Comparison of ENCODE assay signal across 8 mouse cellular contexts in genomic region chr19:42661430-42662164, GRCm38 (mm10). TPM values are rescaled to one million over a fixed set of nuclear protein-coding genes. Genes with fewer than 3 reads are reported as not detected.
DNase-seq lines count a peak whose midpoint lies in the region; ATAC-seq lines count a peak whose summit lies in the region.

No protein-coding gene starts in this region.

- no peak overlapping the region for H3K9ac ChIP-seq in intestine, embryonic 16.5 days (ENCODE audit: low read depth, low read length)
- H3K9ac ChIP-seq in intestine, embryonic 15.5 days: no peak overlapping the region
- H3K9ac ChIP-seq in heart, embryonic 15.5 days: no peak overlapping the region
- H3K9ac ChIP-seq in midbrain, embryonic 16.5 days (ENCODE audit: low read depth, low read length): no peak overlapping the region

- no peak overlapping the region for H3K27ac ChIP-seq in intestine, embryonic 16.5 days (ENCODE audit: low read length)
- no peak overlapping the region for H3K27ac ChIP-seq in intestine, embryonic 15.5 days
- peak overlapping the region; percentile 60 for H3K27ac ChIP-seq in heart, embryonic 15.5 days
- H3K27ac ChIP-seq in midbrain, embryonic 16.5 days (ENCODE audit: low read length): no peak overlapping the region

- no peaks in the 10 kb centered on the region for H3K27me3 ChIP-seq in intestine, embryonic 16.5 days (replicated peaks; ENCODE audit: control insufficient read depth, insufficient read depth, low read length)
- no peaks in the 10 kb centered on the region for H3K27me3 ChIP-seq in intestine, embryonic 15.5 days (replicated peaks)
- no peaks in the 10 kb centered on the region for H3K27me3 ChIP-seq in heart, embryonic 15.5 days
- H3K27me3 ChIP-seq in midbrain, embryonic 16.5 days (ENCODE audit: control insufficient read depth, insufficient read depth, low read depth, low read length): peaks cover 7% of the 10 kb centered on the region

- WGBS in intestine, embryonic 16.5 days: 78% methylated on average over 9 of the region's 9 CpGs
- WGBS in intestine, embryonic 15.5 days: 78% methylated on average over 9 of the region's 9 CpGs
- WGBS in heart, embryonic 15.5 days: 32% methylated on average over 9 of the region's 9 CpGs
- WGBS in midbrain, embryonic 16.5 days: 85% methylated on average over 9 of the region's 9 CpGs

- peaks cover 7% of the 10 kb centered on the region; the same call in 1 of the 2 replicates for H3K4me1 ChIP-seq in intestine, embryonic 16.5 days (ENCODE audit: control insufficient read depth, insufficient read depth, low read length)
- H3K4me1 ChIP-seq in intestine, embryonic 15.5 days (replicated peaks): 0 out of 2 replicates have a peak, but pooled peaks cover 2% of the 10 kb centered on the region
- H3K4me1 ChIP-seq in heart, embryonic 15.5 days (replicated peaks): peaks cover 18% of the 10 kb centered on the region
- peaks cover 4% of the 10 kb centered on the region; the same call in 1 of the 2 replicates for H3K4me1 ChIP-seq in midbrain, embryonic 16.5 days (ENCODE audit: control insufficient read depth, insufficient read depth, low read length)

- peak; percentile 46 for ATAC-seq in intestine, embryonic 16.5 days
- ATAC-seq in intestine, embryonic 15.5 days: no peak
- peak; percentile 78 for ATAC-seq in heart, embryonic 15.5 days (replicated peaks; ENCODE audit: insufficient number of reproducible peaks, insufficient read depth, low FRiP score, low read depth)
- no peak for ATAC-seq in midbrain, embryonic 16.5 days

- H3K4me2 ChIP-seq in intestine, embryonic 16.5 days (ENCODE audit: low read depth, low read length): no peak overlapping the region
- no peak overlapping the region for H3K4me2 ChIP-seq in intestine, embryonic 15.5 days (replicated peaks)
- H3K4me2 ChIP-seq in heart, embryonic 15.5 days: peak overlapping the region; percentile 22; the same call in 1 of the 2 replicates
- H3K4me2 ChIP-seq in midbrain, embryonic 16.5 days (ENCODE audit: low read length): no peak overlapping the region

- DNase-seq in R1 (ENCODE audit: low read depth, low spot score): peak; percentile 61
- DNase-seq in lung, postnatal 14 days: peak; percentile 6
- no peak for DNase-seq in retina, postnatal 1 day
- no peak for DNase-seq in thymus, adult 18-20 months

- no peaks in the 10 kb centered on the region for H3K36me3 ChIP-seq in intestine, embryonic 16.5 days (ENCODE audit: control insufficient read depth, insufficient read depth, low read length)
- no peaks in the 10 kb centered on the region for H3K36me3 ChIP-seq in intestine, embryonic 15.5 days
- H3K36me3 ChIP-seq in heart, embryonic 15.5 days: no peaks in the 10 kb centered on the region
- H3K36me3 ChIP-seq in midbrain, embryonic 16.5 days (ENCODE audit: control insufficient read depth, insufficient read depth, low read length): no peaks in the 10 kb centered on the region

- no peak overlapping the region for H3K4me3 ChIP-seq in intestine, embryonic 16.5 days (ENCODE audit: low read length)
- no peak overlapping the region for H3K4me3 ChIP-seq in intestine, embryonic 15.5 days (replicated peaks)
- no peak overlapping the region for H3K4me3 ChIP-seq in heart, embryonic 15.5 days
- H3K4me3 ChIP-seq in midbrain, embryonic 16.5 days (ENCODE audit: low read depth, low read length): no peak overlapping the region

- H3K9me3 ChIP-seq in intestine, embryonic 16.5 days (ENCODE audit: control insufficient read depth, low read length): no peaks in the 10 kb centered on the region
- H3K9me3 ChIP-seq in intestine, embryonic 15.5 days: no peaks in the 10 kb centered on the region
- H3K9me3 ChIP-seq in heart, embryonic 15.5 days (replicated peaks): no peaks in the 10 kb centered on the region
- H3K9me3 ChIP-seq in midbrain, embryonic 16.5 days (replicated peaks; ENCODE audit: control insufficient read depth, low read length, poor library complexity, severe bottlenecking): no peaks in the 10 kb centered on the region

RNA-seq across cellular contexts. Expression of gene Loxl4, which starts 49.0 kb away (rescaled TPM):
- polyA plus RNA-seq in intestine, embryonic 16.5 days (2015; fragmentation: Nextera tagmentation; extraction: Ambion mirVana): 2.2 and 2.4 TPM in 2 replicates
- 1.6 and 1.9 TPM in 2 replicates for polyA plus RNA-seq in intestine, embryonic 15.5 days (2015; fragmentation: Nextera tagmentation; extraction: Ambion mirVana)
- polyA plus RNA-seq in heart, embryonic 15.5 days (2015; fragmentation: Nextera tagmentation; extraction: Ambion mirVana): 0.14 and 0.39 TPM in 2 replicates
- polyA plus RNA-seq in midbrain, embryonic 16.5 days (2015; fragmentation: Nextera tagmentation; extraction: Ambion mirVana): 0.13 and 0.17 TPM in 2 replicates

Comparison
In these comparisons a context has a peak if more than half of its experiments do, and no peak if none do; other contexts are left out.
1. ATAC-seq: peak in intestine, embryonic 16.5 days (single experiment) and heart, embryonic 15.5 days (single experiment); none in intestine, embryonic 15.5 days (single experiment) and midbrain, embryonic 16.5 days (single experiment).
2. DNase-seq: peak in R1 (single experiment) and lung, postnatal 14 days (single experiment); none in retina, postnatal 1 day (single experiment) and thymus, adult 18-20 months (0 of 2).